Mouse (Mus musculus) brown adipose tissue, adult 24 weeks (tissue): ENCODE measurements around the gene Smap2. TPM values are rescaled to one million over a fixed set of nuclear protein-coding genes. Genes with fewer than 3 reads are reported as not detected.

Experiments
- H3K27ac ChIP-seq: fragments of 200-500 bp; replicated peaks from 2 replicates; pipeline ENCODE4 v1.5.1; 2012; ENCODE audit warnings: low read depth, mild to moderate bottlenecking, low read length
- H3K4me1 ChIP-seq: fragments of 200-500 bp; 2 replicates; pipeline ENCODE4 v1.6.1; 2012; ENCODE audit warnings: low read length, mixed read lengths; ENCODE audit not compliant: control insufficient read depth, insufficient read depth, insufficient read length
- H3K4me3 ChIP-seq: fragments of 200-500 bp; 2 replicates; pipeline ENCODE4 v1.5.1; 2012; ENCODE audit warnings: low read depth, mild to moderate bottlenecking, low read length, moderate library complexity; ENCODE audit not compliant: insufficient read depth
- polyA plus RNA-seq: library from polyadenylated mRNA; stranded (reverse); fragments of >200 nt; gene quantifications from 2 replicates; pipeline ENCODE4 v1.2.4, GENCODE M21; 2012; ENCODE audit not compliant: missing spikeins, insufficient read depth, insufficient read length

Gene Smap2
- polyA plus RNA-seq, 1 experiment = 12.0 TPM

DNA sequence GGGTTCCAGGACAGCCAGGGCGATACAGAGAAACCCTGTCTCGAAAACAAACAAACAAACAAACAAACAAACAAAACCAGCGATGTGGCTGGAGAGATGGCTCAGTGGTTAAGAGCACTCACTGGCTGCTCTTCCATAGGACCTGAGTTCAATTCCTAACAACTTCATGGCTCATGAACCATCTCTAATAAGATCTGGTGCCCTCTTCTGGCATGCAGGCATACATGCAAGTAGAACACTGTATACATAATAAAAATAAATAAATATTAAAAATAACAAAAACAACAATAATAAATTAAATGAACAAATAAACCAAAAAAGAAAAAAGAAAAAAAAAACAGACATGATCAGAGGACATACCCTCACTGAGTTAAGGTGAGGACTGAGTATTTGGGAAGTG is 12.6 kb upstream of the Smap2 start:
- no peak overlapping the region for H3K27ac ChIP-seq
- no peaks in the 10 kb centered on the region for H3K4me1 ChIP-seq
- no peak overlapping the region for H3K4me3 ChIP-seq

DNA sequence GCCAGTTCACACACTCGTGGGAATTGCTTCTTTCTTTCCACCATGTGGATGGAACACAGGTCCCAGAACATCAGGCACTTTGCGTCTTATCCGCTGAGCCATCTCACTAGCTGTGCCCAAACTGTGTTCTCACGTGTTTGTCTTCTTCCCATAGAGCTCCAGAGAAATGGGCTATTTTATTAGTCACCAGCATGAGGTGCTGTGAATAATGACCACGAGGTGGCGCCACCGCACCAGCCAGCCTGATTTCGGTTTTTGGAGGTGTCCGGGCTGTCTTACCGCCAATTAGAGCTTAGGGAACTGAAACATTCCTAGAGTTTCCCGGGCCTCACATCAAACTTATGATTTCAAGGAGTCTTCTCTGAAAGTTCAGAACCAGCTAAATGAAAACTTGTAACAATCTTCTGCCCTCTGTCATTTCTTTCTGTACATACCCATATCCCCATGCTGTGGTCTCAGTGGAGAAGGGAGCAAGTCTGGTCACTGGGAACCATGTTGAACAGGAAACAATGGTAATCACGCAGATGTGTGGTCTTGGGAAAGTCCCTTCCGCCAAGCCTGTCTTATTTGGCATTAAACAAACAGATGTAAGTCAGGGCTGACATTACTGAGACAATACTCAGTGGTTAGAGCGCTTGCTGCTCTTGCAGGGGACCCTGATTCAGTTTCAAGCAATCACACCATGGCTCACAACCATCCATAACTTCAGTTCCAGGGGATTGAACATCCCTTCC is 11.8 kb upstream of the Smap2 start:
- no peak overlapping the region for H3K4me3 ChIP-seq
- no peaks in the 10 kb centered on the region for H3K4me1 ChIP-seq
- H3K27ac ChIP-seq = no peak overlapping the region

DNA sequence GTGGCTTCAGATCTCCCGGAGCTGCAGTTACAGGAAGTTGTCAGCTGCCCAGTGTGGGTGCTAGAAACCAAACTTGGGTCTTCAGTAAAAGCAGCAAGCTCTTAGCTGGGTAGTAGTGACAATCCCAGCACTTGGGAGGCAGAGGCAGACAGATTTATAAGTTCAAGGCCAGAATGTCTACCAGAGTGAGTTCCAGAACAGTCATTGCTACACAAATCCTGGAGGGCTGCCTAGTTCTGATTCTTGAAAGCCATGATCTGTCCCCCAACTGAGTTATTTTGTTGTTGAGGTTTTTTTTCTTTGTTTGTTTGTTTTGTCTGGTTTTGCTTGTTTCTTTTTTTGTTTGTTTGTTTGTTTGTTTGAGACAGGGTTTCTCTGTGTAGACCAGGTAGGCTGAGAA is 11.1 kb upstream of the Smap2 start:
- Histone ChIP-seq H3K27ac (no peak overlapping the region), H3K4me1 (no peaks in the 10 kb centered on the region), H3K4me3 (no peak overlapping the region)

DNA sequence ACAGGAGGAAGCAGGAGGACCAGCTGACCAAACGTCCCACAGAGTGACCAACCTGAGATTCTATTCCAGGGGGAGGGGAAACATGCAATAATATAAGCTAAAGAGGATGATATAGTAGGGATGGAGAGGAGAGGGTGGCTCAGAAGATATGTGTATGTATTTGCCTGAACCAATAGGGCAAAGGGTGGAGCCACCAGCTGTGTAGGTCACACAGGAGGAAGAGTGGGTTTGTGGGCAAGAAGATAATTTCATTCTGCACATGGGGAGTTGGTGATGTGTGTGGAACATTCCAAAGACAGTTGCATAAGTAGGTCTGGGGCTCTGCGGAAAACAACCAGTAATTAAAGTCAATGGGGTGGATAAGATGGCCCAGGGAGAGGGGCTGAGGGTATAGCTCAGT is 8.6 kb upstream of the Smap2 start:
- H3K4me1 ChIP-seq = no peaks in the 10 kb centered on the region
- no peak overlapping the region for H3K27ac ChIP-seq
- H3K4me3 ChIP-seq = no peak overlapping the region

DNA sequence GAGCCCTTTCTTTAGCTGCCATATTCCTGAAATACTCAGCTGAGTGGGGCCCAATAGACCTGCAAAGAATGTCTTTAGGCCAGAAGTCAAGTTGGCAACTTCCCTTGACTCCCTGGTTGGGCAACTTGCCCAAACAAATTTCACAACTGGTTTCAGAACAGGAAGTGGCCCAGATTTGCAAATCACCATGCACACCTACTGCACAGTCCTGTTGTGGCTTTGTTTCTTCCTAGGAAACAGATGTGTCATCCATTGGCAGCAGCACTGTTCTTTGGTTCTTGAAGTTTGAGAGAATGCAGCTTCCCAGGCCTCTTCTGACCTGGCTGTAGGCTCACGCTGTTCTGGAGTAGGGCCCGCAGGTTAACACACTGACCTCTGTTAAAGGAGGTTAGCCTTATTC is 6.9 kb upstream of the Smap2 start:
- H3K4me1 ChIP-seq = no peaks in the 10 kb centered on the region
- no peak overlapping the region for H3K27ac ChIP-seq
- H3K4me3 ChIP-seq = no peak overlapping the region

DNA sequence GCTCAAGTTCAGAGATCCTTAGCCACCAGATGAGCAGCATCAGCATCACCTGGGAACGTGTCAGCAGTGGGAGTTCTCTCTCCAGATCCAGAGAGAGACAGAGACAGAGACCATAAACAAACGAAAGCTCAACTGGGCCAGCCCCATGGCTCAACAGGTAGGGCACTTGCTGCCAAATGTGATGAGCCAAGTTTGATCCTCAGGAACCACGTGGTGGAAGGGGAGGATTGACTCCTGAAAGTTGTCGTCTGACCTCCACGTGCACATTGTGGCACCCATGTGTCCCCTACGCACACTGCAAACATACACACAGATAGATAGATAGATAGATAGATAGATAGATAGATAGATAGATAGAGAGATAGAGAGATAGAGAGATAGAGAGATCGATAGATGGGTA is 6.4 kb upstream of the Smap2 start:
- H3K4me3 ChIP-seq = no peak overlapping the region
- no peaks in the 10 kb centered on the region for H3K4me1 ChIP-seq
- H3K27ac ChIP-seq = no peak overlapping the region

DNA sequence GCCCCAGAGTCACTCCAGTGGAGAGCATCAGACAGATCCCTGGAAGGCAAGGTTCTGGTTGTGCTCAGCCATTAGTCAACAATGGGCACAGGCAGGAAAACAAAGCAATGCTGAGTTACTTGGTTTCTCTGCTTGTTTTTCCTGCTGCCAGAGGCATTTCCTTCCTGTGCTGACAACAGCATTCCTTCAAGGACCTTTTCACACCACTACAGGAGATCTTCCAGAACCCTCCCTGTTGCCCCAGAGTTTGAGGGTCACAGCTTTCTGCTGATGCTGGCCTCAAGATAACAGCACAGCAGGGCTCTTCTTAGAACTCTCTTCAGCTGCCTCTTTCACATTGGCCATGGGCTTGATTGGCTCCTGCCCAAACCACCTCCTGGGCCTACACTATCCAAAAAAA is 4.9 kb upstream of the Smap2 start:
- H3K4me1 ChIP-seq = no peaks in the 10 kb centered on the region
- H3K27ac ChIP-seq = no peak overlapping the region

DNA sequence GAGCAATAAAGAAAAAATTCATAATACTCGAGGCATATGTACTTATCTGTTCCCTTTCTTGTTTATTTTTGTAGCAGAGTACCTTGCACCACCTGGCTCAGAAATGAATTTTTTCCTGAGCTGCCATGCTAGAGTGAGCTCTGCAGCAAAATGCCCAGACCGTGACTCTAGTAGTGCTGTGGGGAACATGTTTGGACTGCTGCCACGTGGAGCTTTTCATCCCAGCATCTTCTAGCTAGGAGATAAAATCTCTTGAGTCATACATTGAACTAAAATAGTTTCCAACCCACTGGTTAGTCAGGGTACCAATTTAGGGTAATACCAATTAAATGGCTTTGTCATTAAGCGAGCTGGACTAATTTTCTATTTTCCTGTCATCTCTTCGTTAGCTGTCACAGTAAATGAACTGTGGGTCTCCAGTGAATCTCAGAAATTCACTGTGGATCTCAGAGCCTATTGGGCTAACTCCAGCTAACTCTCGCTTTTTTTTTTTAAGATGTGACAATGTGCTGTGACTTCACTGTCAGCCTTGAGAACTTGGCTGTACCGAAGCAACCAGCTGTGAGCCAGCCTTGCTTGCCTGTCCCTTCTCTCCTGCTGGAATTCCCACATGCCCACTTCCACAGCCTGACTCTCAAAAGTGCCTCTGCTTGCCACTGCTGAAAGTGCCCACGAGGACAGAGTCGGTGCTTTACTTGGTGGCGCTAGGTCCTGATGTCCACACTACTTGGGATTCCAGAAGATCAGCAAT is 3.2 kb upstream of the Smap2 start:
- no peak overlapping the region for H3K4me3 ChIP-seq
- no peak overlapping the region for H3K27ac ChIP-seq
- H3K4me1 ChIP-seq = no peaks in the 10 kb centered on the region

More for the DNA sequence above, 4.9 kb upstream of the Smap2 start:
- no peak overlapping the region for H3K4me3 ChIP-seq

DNA sequence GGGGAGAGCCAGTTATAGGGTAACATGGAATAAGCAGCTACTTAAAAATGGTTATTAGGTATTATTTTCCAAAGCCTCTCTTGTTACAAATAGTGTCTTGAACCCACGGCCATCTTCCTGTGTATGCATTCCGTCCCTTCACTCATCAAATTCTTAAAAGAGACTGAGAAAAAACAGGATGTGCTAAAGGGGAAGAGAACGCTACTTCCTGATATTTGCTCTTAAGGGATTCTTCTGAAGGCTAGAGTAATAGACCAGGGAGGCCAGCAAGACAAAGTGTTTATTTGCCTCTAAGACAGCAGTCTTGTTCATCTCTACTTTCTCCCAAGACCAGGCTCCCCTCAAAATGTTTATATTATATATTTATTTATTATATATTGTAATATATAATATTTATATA is 1.2 kb upstream of the Smap2 start:
- Histone ChIP-seq H3K4me1 (no peaks in the 10 kb centered on the region), H3K27ac (no peak overlapping the region), H3K4me3 (no peak overlapping the region)

DNA sequence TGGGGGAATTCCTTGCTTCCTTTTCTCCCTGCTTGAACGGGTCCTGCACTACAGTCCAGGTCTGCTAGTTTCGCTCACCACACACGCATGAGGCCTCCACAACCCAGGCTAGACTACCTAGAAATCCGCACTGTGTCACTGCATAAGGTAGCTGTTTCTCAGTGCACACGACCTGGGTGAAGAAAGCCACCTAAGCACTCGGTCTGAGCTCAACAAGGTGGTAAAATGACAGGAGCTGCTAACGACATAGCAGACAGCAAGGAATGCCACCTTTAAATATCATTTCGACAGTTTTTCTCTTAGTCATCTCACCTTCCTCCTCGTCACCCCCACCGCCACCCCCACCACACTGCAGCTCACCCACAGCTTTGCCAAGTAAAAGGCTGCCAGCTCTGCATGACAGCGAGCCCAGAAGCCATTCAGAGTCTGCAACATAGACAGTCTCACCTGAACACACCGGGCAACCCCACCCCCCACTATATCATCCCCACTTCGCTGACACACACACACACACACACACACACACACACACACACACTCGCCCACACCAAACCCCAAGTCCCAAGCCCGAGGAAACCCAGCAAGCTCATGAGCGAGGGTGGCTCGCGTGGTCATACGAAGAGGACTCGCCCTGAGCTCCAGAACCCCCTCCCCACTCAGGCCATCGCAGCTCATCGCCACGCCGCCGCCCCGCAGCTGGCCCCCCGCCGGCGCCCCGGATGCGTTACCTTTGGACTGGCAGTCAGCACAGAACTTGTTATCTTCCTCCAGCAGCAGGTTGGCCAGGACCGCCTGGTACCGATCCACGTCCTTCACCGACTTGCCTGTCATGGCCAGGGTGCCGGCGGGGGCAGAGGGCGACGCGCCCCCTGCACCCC is 787 bp downstream of the Smap2 start:
- H3K4me1 ChIP-seq = peaks cover 3% of the 10 kb centered on the region; the same call in 1 of the 2 replicates
- peak overlapping the region; percentile 49 for H3K27ac ChIP-seq
- peak overlapping the region; percentile 69 for H3K4me3 ChIP-seq

DNA sequence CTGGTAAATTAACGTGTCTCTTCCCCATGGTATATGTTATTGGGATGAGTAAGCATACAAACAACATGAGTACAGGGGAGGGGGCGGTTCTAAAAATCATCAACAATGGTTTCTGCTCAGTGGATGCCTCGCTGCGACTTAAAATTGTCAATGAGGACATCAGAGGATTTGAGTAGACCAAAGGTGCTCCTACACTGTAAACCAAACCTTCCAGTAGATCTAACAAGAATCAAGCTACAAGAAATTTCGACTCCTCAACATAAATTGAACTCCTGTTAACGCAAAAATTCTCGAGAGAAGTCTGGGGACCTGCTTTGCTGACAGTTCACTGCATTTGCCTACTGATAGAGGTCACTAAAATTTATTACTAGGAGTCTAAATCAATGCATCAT is 1.8 kb downstream of the Smap2 start:
- H3K4me1 ChIP-seq = peaks cover 7% of the 10 kb centered on the region
- peak overlapping the region; percentile 17; the same call in 1 of the 2 replicates for H3K4me3 ChIP-seq
- H3K27ac ChIP-seq = no peak overlapping the region

DNA sequence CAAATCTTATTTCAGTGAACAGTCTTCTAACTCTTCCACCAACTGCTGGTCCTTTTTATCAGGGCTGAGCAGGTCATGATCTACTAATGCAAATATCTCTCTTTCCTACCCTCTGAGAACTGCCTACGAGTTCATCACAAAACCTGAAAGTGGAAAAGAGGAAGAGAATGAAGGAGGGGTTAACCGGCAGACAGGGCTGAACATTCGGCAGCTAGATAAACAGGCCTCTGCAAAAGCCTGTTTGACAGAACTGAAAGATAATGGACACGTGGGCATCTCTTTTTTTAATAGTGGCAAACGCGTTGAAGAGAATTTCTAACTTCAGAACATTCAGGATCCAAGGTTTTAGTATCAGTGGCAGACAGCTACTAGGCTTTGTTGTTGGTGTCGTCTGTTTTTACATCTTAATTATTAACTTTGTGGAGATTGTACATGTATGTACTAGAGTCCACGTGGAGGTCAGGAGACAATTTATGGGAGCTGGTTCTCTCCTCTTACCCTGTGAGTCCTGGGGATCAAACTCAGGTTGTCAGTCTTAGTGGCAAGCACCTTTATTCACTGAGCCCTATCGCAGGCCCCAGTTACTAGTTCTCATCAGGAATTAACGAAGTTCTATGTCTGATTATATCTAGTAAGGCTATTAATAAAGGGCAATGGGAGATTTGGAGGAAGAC is 2.3 kb downstream of the Smap2 start:
- peaks cover 8% of the 10 kb centered on the region for H3K4me1 ChIP-seq
- H3K4me3 ChIP-seq = no peak overlapping the region
- H3K27ac ChIP-seq = no peak overlapping the region

DNA sequence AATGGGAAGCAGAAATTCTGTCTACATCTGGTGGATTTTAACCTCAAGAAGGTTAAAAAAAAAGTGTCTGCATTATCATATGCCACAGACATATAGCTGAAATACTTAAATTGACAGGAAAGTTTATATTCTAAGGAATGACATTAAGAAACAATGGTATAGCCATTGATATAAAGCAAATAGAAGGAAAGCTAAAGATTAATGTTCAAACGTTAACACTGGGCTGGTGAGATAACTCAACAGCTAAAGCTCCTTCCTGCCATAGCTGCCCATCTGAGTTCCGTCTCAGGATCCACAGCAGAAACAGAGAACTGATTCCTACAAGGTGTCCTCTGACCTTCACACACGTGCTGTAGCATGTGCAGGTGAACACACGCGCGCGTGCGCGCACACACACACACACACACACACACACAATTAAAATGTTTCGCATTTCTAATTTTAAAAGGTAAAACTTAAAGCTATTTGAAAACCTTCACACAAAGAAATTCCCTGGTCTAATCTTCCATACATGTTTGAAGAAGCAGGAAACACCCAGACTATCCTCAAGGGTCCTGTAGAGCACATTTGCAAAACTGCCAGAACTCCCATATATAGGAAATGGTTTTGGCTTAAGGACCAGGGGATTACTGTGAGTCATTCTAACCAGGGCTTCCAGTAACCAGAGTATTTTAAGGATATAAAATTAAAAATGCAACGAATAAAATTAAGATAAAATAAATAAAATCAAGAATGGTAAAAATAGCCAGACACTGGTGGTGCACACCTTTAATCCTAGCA is 6.1 kb downstream of the Smap2 start:
- Histone ChIP-seq H3K27ac (no peak overlapping the region), H3K4me3 (no peak overlapping the region), H3K4me1 (peaks cover 13% of the 10 kb centered on the region)

DNA sequence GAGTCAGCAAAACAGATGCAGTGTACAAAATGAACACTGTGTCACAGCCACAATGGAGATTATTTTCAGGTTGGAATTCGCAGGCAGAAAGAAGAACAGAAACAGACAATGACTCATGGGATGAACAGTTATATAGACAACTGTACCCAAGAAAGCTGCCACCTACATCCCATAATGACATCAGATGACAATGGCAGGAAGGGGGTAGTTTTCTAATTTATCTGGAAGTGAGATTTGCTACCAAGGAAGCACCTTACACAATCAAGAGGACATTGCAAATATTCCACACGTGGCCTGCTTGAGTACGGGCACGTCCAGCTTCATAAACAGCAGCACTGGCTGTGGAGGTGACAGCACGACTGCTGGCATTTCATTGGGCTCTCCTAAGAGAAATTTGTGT is 7.9 kb downstream of the Smap2 start:
- no peak overlapping the region for H3K27ac ChIP-seq
- H3K4me1 ChIP-seq = peaks cover 19% of the 10 kb centered on the region
- no peak overlapping the region for H3K4me3 ChIP-seq
